Mouse (Mus musculus) fibroblast of lung, adult 2 months (primary cell): ENCODE measurements around the gene Hist1h3b.
A peak's percentile ranks its signal among the peaks of the same experiment; 100 is the strongest.
"Not testable (repeated sequence)": the region's sequence is repeated elsewhere in the genome, so short reads cannot be mapped to it uniquely, and the experiment has no call there.

Experiments used
- DNase-seq: peaks from one replicate; pipeline ENCODE4 v3.0.0-alpha.2; 2011; ENCODE audit warnings: low read depth

Hist1h3b gene

GRCm38 (mm10) chr13:23738677-23739068, 13.4 kb upstream of the Hist1h3b start, which contains the start of gene Hist1h1c:
TSS of gene Hist1h1c (plus strand) at chr13:23738808.
- DNase-seq: peak; percentile 76

GRCm38 (mm10) chr13:23739069-23739921, 12.8 kb upstream of the Hist1h3b start:
- DNase-seq: peak; percentile 87

GRCm38 (mm10) chr13:23739922-23740252, 12.2 kb upstream of the Hist1h3b start:
- DNase-seq: no peak

GRCm38 (mm10) chr13:23740256-23740840, 11.7 kb upstream of the Hist1h3b start:
- no peak for DNase-seq

- DNase-seq: no peak
These were observed 11.2 kb upstream of the Hist1h3b start for GRCm38 (mm10) chr13:23740910-23741309.

- DNase-seq: no peak
These were observed 10.1 kb upstream of the Hist1h3b start for GRCm38 (mm10) chr13:23742007-23742406.

GRCm38 (mm10) chr13:23743215-23743614, 8.9 kb upstream of the Hist1h3b start:
- DNase-seq: no peak

GRCm38 (mm10) chr13:23743963-23744362, 8.1 kb upstream of the Hist1h3b start:
- no peak for DNase-seq

- DNase-seq: no peak
These were observed 7.4 kb upstream of the Hist1h3b start for GRCm38 (mm10) chr13:23744421-23745380.

- peak; percentile 80 for DNase-seq
These were observed 6.5 kb upstream of the Hist1h3b start, which contains the start of gene Hist1h3c for GRCm38 (mm10) chr13:23745381-23746161. TSS of gene Hist1h3c (minus strand) at chr13:23745602.

- DNase-seq: peak; percentile 86
These were observed 5.6 kb upstream of the Hist1h3b start, which contains the start of gene Hist1h2bb for GRCm38 (mm10) chr13:23746201-23747080. TSS of gene Hist1h2bb (plus strand) at chr13:23746734.

GRCm38 (mm10) chr13:23747081-23747891, 4.8 kb upstream of the Hist1h3b start:
- DNase-seq: no peak

- no peak for DNase-seq
These were observed 4.2 kb upstream of the Hist1h3b start for GRCm38 (mm10) chr13:23747892-23748288.

GRCm38 (mm10) chr13:23749563-23750121, 2.4 kb upstream of the Hist1h3b start:
- no peak for DNase-seq

- not testable (repeated sequence) for DNase-seq
These were observed 1.1 kb upstream of the Hist1h3b start, which contains the start of gene Hist1h2ab for GRCm38 (mm10) chr13:23750839-23751477. TSS of gene Hist1h2ab (plus strand) at chr13:23751126.

- DNase-seq: no peak
These were observed 550 bp upstream of the Hist1h3b start for GRCm38 (mm10) chr13:23751478-23751956.

GRCm38 (mm10) chr13:23752742-23753172, 690 bp downstream of the Hist1h3b start:
- DNase-seq: no peak
